Mouse (Mus musculus) frontal cortex, adult 2 months (tissue): ENCODE measurements around the gene Acaa1a. TPM values are rescaled to one million over a fixed set of nuclear protein-coding genes. Genes with fewer than 3 reads are reported as not detected.

ENCODE experiments used
- DNase-seq, 2 experiments: peaks; one replicate each; pipeline ENCODE4 v3.0.0; 2022; ENCODE audit warnings: low spot score in 1 of 2; ENCODE audit errors: extremely low spot score in 1 of 2
- polyA plus RNA-seq: library from polyadenylated mRNA; depleted of rRNA; stranded (reverse); fragments of >200 nt; gene quantifications from 2 replicates; pipeline ENCODE4 v1.2.3, GENCODE M21; 2012; rRNA removed

The Acaa1a gene
- polyA plus RNA-seq: 132 and 141 TPM in 2 replicates

DNA sequence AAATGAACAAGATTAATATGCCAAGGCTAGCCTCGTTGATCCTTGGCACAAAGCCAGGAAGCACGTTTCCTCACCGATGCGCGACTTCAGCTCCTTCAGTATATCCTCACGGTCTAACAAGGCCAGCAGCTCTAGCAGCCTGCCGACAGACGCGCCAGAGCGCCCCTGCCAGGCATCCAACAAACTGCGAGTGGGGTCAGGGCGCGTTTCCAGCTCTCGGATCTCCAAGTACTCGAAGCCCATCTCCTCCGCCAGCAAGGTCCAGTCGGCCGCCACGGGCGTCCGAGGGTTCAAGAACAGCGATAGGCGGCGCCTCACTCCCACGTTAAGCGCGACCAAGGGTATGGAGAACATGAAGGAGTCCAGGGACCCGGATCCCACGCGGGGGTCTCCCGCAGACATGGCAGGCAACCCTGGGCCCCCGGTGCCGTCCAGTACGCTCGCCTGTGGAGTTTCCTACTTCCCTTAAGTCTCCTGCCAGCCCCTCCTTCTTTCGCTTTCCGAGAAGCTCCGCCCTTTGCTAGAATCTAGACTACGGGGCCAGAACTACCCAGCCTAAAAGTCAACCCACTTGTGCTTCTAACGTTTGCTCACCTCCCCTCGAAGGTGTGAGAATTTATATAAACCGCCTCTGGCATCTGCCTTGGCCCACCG lies at the start of gene Acaa1a:
Gene Acaa1a (plus strand): TSS at position 119 of the 654 bp plus-strand sequence.
- DNase-seq: peak in 1 of 2 experiments; percentile 30

DNA sequence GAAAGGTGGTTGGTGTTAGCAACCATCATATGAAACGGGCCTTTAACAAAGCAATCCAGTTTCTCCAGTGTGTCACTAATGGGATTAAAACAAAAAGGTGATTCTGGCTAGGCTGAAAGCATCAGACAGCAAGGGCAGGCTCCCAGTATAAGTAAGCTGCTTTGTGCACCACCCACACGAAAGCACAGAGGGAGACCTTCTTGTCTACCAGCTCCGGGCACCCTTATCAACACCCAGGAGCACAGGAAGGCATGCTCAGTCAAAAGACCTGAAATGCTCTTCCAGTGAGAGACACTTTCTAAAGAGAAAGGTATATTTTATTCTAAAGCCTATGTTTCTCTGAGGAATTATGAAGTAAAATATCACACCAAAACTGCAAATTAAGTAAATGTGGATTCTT lies 48.7 kb upstream of the Acaa1a start:
- no peak for DNase-seq

DNA sequence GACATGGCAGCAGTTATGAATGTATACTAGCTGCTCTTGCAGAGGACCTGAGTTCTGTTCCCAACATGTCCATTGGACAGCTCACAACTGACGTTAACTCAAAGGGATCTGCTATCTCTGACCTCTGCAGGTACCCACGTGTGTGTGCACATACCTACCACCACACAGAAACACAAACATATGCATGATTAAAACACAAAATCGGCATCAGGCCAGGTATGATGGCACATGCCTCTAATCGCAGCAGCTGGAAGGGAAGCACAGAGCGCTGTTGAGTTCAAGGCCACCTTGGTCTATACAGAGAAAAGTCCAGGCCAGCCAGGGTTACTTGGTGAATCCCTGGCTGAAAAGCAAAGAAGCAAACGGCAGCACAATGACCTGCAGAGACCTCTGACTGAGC lies 41.8 kb upstream of the Acaa1a start:
- DNase-seq: no peak

DNA sequence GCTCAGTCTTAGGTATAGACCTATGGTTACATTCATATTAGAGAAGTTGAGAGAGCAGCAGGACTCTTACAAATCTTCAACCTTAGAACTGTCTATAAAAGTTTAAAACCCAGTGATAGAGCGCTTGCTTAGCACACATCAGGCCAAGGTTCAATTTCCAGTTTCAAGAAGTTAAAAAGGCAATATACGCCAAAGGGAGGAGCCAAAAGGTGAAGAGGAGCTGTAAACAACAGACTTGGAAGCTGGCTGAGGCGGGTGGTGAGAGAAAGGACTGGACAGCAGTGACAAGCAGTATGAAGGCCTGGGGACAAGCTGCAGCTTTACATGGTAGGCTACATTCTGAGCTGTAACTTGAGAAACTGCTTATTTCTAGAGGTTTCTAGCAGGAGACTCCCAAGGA lies 40.9 kb upstream of the Acaa1a start:
- no peak for DNase-seq

DNA sequence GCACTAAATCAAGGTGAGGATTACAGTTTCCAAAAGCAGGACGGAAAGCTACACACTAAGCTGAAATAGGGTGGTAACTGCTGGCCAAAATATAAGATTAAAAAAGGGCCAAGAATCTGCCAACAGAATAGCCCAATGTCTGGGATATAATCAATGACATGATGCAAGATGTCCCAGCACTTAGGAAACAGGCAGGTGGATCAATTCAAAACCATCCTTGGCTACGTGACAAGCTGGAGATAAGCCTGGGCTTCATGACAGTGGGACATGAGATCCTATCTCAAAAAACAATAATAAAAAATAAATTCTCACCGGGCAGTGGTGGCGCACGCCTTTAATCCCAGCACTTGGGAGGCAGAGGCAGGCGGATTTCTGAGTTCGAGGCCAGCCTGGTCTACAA lies 33.6 kb upstream of the Acaa1a start:
- DNase-seq: no peak

DNA sequence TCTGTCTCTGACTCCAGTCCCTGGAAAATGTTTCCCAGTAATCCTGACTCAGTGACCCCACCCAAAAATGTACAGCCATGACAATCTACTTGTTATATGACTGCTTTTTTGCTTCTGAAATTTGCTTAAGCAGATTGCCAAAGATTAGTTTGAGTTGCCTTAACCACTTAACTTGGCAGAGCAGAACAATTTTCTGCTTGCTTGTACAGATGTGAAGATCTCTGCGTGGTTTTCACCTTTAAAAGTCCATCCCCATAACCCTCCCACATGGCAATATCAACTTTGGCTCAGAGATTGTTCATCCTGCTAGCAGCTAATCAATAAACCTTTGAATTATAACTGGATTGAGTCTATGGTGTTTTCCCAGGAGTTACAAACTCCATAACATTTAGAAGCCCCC lies 30.4 kb upstream of the Acaa1a start:
- DNase-seq: no peak

DNA sequence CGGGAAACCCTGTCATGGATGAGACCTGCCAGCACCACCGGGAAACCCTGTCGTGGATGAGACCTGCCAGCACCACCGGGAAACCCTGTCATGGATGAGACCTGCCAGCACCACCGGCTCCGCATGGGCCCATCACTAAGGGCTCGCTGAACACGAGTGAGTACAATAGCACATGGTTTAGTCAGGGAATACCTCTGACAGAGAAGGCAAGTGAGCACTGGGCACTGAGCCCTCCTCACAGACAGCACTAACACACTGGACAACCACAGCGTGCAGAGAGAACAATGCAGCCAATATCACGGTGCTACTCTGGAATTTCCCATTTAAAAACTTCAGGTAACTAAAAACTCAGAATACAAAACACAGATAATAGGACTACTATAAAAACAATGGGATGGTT lies 26.4 kb upstream of the Acaa1a start:
- DNase-seq: no peak

DNA sequence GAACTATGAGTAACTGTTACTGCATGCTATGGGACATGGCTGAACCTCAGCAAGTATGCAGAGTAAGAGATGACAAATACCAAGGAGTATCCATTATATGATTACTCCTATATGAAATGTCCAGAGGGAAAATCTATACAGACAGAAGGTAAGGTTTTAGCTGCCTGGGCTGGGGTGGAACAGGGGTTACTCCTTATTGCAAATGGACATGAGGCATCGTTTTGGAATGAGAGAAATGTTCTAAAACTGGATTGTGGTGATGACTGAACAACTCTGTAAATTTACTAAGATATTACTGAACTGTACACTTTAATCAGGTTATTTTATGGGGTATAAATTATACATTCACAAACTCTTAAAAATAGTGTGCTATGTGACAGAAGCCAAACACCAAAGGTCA lies 20.6 kb upstream of the Acaa1a start:
- DNase-seq: no peak

DNA sequence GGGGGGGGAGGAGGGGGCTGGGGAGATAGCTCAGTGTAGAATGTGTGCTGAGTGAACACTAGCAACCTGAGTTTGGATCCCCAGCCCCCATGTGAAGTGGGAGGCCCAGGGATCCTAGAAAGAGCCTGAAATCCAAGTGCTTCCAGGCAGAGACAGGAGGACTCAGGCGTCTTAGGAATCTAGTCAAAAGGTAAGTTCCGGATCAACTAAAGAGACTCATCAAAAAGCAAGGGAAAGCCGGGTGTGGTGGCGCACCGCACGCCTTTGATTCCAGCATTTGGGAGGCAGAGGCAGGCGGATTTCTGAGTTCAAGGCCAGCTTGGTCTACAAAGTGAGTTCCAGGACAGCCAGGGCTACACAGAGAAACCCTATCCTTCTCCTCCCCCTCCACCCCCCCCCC lies 19.0 kb upstream of the Acaa1a start:
- DNase-seq: no peak

DNA sequence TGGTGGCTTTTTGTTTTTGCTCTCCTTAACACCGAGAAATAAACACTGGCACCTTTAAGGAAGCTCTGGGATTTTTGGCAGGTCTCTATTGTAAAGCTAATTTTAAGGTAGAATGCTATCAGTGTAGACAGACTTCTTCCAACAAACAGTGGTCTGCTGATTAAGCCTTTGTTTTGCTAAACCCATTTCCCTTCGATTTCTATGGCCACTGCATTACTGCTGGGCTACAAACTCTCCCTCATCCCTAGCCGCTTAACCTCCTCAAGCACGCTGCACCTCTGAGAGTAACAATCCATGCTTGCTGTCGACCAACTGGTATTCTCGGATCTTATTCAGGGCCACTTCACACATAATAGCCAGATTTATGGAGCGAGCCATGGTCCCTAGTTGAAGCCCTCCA lies 18.5 kb upstream of the Acaa1a start:
- DNase-seq: no peak

DNA sequence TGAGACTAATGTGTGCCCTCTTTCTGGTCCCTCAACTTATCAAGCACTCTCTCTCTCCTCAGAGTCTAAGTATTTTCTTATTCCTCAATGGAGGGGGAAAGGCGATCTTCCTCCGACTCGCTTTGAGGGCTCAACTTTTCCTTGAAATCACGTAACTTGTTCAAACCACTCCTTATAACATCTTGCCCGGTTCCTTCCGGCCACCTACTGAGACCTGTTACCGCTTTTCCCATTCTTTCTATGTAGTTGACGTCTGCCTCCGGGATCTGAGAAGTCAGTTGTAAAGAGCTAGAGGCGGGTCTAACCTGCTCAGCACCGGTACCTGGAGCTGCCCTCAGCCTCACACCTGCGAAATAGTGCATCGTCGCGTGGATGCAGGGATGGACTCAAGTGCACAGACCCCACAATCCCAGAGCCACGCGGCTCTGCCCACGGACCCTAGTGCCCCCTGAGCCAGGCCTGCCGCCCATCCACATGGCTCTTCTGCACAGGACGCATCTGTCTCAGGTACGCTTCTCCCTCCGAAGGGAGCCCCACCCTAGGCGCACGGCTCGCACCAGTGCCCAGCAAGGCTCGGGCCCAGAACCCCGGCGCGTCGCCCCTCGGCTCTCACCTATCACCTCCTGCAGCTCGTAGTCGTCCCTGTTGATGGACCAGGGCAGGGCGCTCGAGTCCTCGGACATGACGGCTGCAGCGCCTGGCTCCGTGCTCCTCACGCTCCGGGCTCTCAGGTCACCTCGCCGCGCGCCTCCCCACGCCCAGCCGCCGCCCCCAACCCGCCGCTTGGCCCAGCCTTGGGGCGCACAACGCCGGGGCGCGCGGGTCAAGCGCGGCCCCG lies 17.9 kb upstream of the Acaa1a start:
- DNase-seq: no peak

DNA sequence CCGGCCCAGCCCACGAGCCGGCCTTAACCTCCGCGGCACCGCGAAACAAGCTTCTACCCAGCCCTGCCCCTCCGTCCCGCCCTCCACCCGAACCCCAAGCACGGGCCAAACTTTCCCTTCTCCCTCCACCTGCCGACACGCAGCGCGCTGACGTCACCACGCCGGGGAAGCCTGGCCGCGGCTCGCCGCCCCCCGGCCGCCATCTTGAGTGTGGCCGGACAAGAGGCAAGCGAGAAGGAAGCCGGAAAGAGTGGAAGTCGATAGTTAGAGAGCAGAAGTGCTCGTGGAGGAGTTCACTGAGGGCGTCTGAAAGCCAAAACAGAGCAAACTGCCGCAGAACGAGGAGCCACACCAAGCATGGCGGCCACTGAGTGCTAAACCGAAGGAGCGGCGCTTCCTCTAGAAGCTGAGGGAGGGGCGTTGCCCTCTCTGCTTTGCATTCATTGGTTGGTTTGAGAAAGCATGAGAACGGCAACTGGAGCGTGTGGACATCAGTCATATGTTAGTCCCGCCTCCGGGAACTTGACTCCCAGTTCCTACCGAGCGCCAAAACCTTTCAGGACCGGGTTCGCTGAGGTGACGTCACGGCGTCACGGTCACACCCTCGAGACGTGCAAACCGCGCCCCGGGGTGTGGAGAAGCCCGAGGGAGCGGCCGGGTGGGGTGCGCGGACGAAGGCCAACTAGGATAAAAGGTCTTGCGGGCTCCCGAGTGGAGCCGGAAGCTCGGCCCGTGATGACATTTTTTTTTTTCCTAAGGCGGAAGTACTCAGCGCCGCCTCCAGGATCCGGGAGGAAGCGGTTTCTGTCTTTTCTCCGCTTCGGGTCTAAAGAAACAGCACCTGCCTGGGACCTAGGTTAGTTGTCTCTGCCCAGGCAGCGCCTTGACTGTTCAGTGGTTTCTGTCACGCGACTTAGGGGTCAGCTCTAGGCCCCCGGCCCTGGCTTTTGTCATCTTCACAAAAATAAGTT lies 16.9 kb upstream of the Acaa1a start, which contains the start of gene Oxsr1:
Gene Oxsr1 (minus strand): TSS at position 139 of the 971 bp plus-strand sequence.
- DNase-seq: peak; percentile 99 to 100

DNA sequence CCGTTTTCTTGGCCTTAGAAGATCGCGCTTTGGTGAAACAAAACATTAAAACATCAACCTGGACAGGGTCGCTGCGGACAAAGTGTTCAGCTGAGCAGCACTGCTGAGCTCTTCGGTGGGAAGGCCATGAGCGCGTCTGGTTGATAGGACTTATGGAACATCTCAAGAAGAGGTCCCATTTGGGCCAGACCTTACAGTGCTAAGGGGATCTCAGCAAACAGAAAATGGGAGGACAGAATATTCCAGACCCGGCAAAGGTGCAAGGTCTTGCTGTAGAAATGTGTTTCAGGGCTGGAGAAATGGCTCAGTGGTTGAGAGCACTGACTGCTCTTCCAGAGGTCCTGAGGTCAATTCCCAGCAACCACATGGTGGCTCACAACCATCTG lies 16.2 kb upstream of the Acaa1a start:
- DNase-seq: no peak

DNA sequence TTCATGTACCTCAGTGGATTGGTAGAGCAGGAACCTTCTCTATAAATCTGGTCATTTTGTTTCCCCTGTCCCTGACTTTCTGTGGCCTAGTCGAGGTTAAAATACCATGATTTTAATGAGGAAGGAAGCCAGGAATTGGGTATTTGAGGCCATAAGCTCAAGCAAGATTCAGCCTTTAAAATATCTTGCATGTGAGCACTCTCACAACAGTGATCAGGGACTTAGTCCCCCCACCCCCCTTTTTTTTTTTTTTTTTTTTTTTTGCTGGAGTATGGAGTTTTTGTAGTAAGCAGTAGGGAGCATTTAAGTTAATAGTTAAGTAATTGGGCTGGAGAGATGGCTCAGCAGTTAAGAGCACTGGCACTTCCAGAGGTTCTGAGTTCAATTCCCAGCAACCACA lies 15.3 kb upstream of the Acaa1a start:
- DNase-seq: no peak

DNA sequence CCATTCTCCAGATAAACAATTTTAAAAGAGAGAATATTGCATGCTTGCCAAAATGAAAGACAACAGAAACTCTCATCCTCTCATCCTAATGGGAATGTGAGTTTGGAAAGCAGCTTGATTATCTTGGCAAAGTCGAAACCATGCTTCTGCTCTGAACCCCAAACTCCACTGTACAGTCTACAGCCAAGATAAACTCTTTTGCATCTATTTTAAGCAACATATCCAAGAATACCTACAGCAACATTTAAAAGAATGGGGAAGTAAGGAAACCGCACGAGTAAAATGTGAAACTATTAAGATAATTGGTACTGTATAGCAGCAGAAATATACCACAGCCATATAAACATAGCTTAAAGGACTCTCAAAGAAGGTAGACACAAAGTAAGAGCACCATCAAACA lies 11.0 kb upstream of the Acaa1a start:
- DNase-seq: no peak

DNA sequence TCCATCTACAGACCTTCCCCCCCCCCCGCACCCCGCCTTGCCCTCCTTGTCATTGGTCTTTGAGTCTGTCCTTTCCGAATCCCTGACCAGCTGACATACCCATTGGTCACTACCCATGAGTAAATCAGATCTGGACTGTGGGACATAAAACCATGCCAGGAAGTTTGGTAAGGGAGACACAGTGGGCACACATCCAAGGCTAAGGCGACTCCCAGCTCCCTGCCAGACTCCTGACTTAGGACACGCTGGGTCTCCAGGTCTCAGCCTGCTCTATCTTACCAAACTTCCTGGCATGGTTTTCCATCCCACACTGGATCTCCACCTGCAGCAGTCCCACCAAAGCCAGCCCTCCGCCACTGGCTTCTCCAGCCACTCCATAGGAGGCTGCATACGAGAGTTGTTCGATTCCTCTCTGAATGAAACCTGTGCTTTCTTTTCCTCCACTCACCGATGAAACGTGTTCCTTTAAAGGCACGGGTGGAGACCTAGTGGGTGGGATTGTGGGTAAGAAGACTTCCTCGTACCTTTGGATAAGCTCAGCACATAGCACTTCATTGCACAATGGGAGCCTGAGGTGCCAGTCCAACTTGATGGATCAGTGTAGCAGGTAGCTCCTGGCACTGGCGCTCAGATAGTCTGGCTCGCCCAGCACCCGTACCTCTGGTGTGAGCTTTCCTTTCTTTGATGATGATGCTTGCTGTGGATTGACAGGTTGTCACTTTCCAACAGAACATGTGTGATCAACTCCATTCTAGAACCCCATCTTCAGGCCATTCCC lies 9.1 kb upstream of the Acaa1a start:
- DNase-seq: no peak

DNA sequence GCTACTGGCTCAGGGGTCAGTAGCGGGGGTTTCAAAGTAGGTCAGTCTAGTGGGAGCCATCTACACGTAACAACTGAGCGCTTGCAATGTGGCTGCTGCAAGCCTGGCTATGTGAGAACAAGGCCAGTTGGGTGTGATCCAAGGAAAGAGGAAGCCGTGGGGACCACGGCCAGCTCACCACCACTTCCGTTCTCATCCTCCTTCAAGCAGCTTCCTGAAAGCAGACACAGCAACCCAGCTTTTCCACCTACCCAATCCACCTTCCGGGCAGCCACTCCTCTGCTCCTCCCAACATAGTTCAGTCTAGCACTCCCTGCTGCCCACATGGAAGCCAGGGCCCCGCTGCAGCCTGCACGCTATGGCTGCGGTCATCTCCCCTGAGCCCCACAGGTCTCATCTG lies 5.2 kb upstream of the Acaa1a start:
- DNase-seq: peak in 1 of 2 experiments; percentile 69

DNA sequence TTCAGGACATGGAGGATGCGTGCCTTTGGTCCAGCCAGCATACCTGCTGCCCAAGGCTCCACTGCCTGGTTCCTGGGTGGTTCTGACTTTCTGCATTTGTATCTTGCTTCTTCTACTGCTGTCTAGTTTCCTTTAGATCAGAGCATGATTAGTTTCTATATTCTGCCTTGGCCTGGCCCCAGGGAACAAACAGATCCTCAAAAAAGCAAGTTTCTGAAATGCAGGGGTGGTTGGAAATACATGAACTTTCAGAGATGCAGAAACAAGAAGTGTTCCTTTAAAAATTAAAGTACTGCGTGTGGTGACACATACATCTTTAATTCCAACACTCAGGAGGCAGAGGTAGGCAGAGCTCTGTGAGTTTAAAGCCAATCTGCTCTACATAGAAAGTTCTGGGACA lies 4.6 kb upstream of the Acaa1a start:
- peak in 1 of 2 experiments; percentile 53 for DNase-seq

DNA sequence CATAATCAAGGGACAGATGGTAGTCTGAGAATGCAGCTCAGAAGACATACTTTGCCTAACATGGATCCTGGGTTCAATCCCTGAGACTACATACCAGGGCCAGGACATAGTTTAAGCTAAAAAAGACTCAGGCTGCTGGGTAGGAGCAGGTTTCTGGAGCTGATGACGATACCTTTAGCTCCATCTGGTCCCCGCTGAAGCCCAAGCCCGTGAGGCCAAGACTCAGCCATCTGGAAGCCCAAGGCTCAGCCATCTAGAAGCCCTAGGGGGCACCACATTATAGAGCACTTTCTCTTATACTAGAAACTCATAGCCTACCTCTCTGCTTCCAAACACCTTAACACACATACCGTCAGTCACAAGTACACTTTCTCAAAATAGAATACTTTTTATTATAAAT lies 3.9 kb upstream of the Acaa1a start:
- no peak for DNase-seq

DNA sequence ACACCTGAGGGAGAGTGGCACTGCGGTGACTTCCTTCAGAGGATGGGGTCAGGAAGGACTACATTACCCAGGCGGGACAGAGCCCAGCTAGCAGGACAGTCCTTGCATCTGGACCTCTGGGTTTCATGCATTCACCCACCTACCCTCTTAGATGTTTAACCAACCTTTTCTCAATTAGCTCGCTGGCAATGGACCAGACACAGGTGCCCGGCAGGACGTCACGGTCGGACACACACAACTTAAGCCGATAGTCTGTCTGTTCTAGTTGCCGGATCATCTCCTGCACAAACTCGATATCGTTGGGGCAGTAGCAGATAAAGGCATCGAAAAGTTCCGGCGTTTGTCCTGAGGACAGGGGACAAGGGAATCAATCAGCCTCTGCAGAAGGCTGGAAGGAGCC lies 1.6 kb upstream of the Acaa1a start:
- no peak for DNase-seq
